Mouse (Mus musculus) neural tube, embryonic 12.5 days (tissue): ENCODE measurements at regions not wholly inside any gene's neighbourhood (a gene's known extent, or its start where the extent isn't known, plus 50 kb on each side); places are given as distances from the start of the nearest gene placed in this dataset.
A peak's percentile ranks its signal among the peaks of the same experiment; 100 is the strongest.

Experiments used
- ATAC-seq: fragments of 200-750 bp; cut with Nextera tagmentation; 2 replicates; pipeline ENCODE4 v1.8.0; 2017; ENCODE audit warnings: low read depth, mild to moderate bottlenecking, moderate TSS enrichment, moderate library complexity; ENCODE audit not compliant: low FRiP score
- H3K27ac ChIP-seq: fragments of 300-500 bp; sonication (generic); 2 replicates; pipeline ENCODE4 v1.5.1; 2016
- H3K27me3 ChIP-seq: fragments of 300-500 bp; sonication (generic); replicated peaks from 2 replicates; pipeline ENCODE4 v1.6.1; 2016; ENCODE audit warnings: mild to moderate bottlenecking
- H3K36me3 ChIP-seq: fragments of 300-500 bp; sonication (generic); 2 replicates; pipeline ENCODE4 v1.6.1; 2016; ENCODE audit warnings: mild to moderate bottlenecking
- H3K4me1 ChIP-seq: fragments of 300-500 bp; sonication (generic); 2 replicates; pipeline ENCODE4 v1.6.1; 2016
- H3K4me2 ChIP-seq: fragments of 300-500 bp; sonication (generic); replicated peaks from 2 replicates; pipeline ENCODE4 v1.6.1; 2016; ENCODE audit warnings: mild to moderate bottlenecking
- H3K4me3 ChIP-seq: fragments of 300-500 bp; sonication (generic); 2 replicates; pipeline ENCODE4 v1.5.1; 2016
- H3K9ac ChIP-seq: fragments of 300-500 bp; sonication (generic); 2 replicates; pipeline ENCODE4 v1.6.1; 2016; ENCODE audit warnings: mild to moderate bottlenecking
- H3K9me3 ChIP-seq: fragments of 300-500 bp; sonication (generic); 2 replicates; pipeline ENCODE4 v1.6.1; 2016; ENCODE audit warnings: mild to moderate bottlenecking
- WGBS: fragments of 180-500 bp; shearing (Covaris S2); methylation state at CpG from one replicate; pipeline ENCODE4 v1.1.7; 2016; 5-methylcytosine and 5-hydroxymethylcytosine counted together

- Histone ChIP-seq H3K9me3 (no peaks in the 10 kb centered on the region), H3K36me3 (no peaks in the 10 kb centered on the region), H3K9ac (no peak overlapping the region), H3K4me2 (no peak overlapping the region), H3K4me1 (peaks cover 8% of the 10 kb centered on the region; the same call in 1 of the 2 replicates), H3K27me3 (no peaks in the 10 kb centered on the region), H3K4me3 (no peak overlapping the region), H3K27ac (no peak overlapping the region)
- WGBS, result 91% methylated on average over 11 of the region's 11 CpGs
- no peak for ATAC-seq
These were observed 497.8 kb downstream of the Dcdc2c start for GRCm38 (mm10) chr12:28054444-28054843.

GRCm38 (mm10) chr12:28047989-28048388, 504.2 kb downstream of the Dcdc2c start:
- Histone ChIP-seq H3K9me3 (no peaks in the 10 kb centered on the region), H3K9ac (no peak overlapping the region), H3K36me3 (no peaks in the 10 kb centered on the region), H3K4me3 (no peak overlapping the region), H3K4me1 (no peaks in the 10 kb centered on the region), H3K27ac (no peak overlapping the region), H3K27me3 (no peaks in the 10 kb centered on the region), H3K4me2 (no peak overlapping the region)
- ATAC-seq, result no peak
- WGBS, result 85% methylated on average over 4 of the region's 4 CpGs

GRCm38 (mm10) chr12:28038161-28038911, 513.9 kb downstream of the Dcdc2c start:
- H3K36me3 ChIP-seq, result no peaks in the 10 kb centered on the region
- no peaks in the 10 kb centered on the region for H3K9me3 ChIP-seq
- no peak overlapping the region for H3K4me2 ChIP-seq
- H3K4me3 ChIP-seq, result no peak overlapping the region
- 82% methylated on average over 7 of the region's 7 CpGs for whole genome bisulfite sequencing
- no peak overlapping the region for H3K9ac ChIP-seq
- H3K27me3 ChIP-seq, result no peaks in the 10 kb centered on the region
- no peak for ATAC-seq
- H3K4me1 ChIP-seq, result no peaks in the 10 kb centered on the region
- no peak overlapping the region for H3K27ac ChIP-seq

GRCm38 (mm10) chr12:27999170-27999569, 553.0 kb downstream of the Dcdc2c start:
- no peak overlapping the region for H3K4me3 ChIP-seq
- 86% methylated on average over 2 of the region's 2 CpGs for WGBS
- no peaks in the 10 kb centered on the region for H3K36me3 ChIP-seq
- H3K4me2 ChIP-seq, result no peak overlapping the region
- H3K9ac ChIP-seq, result no peak overlapping the region
- H3K27ac ChIP-seq, result no peak overlapping the region
- ATAC-seq, result no peak
- no peaks in the 10 kb centered on the region for H3K27me3 ChIP-seq
- no peaks in the 10 kb centered on the region for H3K9me3 ChIP-seq
- no peaks in the 10 kb centered on the region for H3K4me1 ChIP-seq

GRCm38 (mm10) chr12:27992152-27992551, 560.0 kb downstream of the Dcdc2c start:
- H3K9me3 ChIP-seq, result no peaks in the 10 kb centered on the region
- no peaks in the 10 kb centered on the region for H3K36me3 ChIP-seq
- H3K27ac ChIP-seq, result no peak overlapping the region
- H3K4me2 ChIP-seq, result no peak overlapping the region
- H3K4me1 ChIP-seq, result no peaks in the 10 kb centered on the region
- H3K9ac ChIP-seq, result no peak overlapping the region
- no peaks in the 10 kb centered on the region for H3K27me3 ChIP-seq
- no peak for ATAC-seq
- H3K4me3 ChIP-seq, result no peak overlapping the region
- 77% methylated on average over 3 of the region's 3 CpGs for WGBS

- Histone ChIP-seq H3K27ac (no peak overlapping the region), H3K4me2 (no peak overlapping the region), H3K36me3 (no peaks in the 10 kb centered on the region), H3K4me3 (no peak overlapping the region), H3K27me3 (no peaks in the 10 kb centered on the region), H3K9ac (no peak overlapping the region), H3K9me3 (no peaks in the 10 kb centered on the region), H3K4me1 (no peaks in the 10 kb centered on the region)
- no peak for ATAC-seq
- WGBS, result 88% methylated on average over 3 of the region's 3 CpGs
These were observed 567.8 kb downstream of the Dcdc2c start for GRCm38 (mm10) chr12:27984261-27984841.

- Histone ChIP-seq H3K9me3 (no peaks in the 10 kb centered on the region), H3K4me2 (peak overlapping the region; percentile 10; the same call in 1 of the 2 replicates), H3K36me3 (no peaks in the 10 kb centered on the region), H3K27ac (no peak overlapping the region), H3K4me1 (peaks cover 12% of the 10 kb centered on the region), H3K27me3 (no peaks in the 10 kb centered on the region), H3K9ac (no peak overlapping the region), H3K4me3 (no peak overlapping the region)
- 32% methylated on average over 8 of the region's 8 CpGs for WGBS
- peak; percentile 37; the same call in 1 of the 2 replicates for ATAC-seq
These were observed 573.8 kb downstream of the Dcdc2c start for GRCm38 (mm10) chr12:27978257-27978931.

GRCm38 (mm10) chr12:27977548-27978256, 574.5 kb downstream of the Dcdc2c start:
- peaks cover 12% of the 10 kb centered on the region for H3K4me1 ChIP-seq
- H3K9me3 ChIP-seq, result no peaks in the 10 kb centered on the region
- H3K4me3 ChIP-seq, result no peak overlapping the region
- 58% methylated on average over 9 of the region's 9 CpGs for WGBS
- no peak overlapping the region for H3K9ac ChIP-seq
- no peak overlapping the region for H3K4me2 ChIP-seq
- H3K27ac ChIP-seq, result no peak overlapping the region
- no peak for ATAC-seq
- no peaks in the 10 kb centered on the region for H3K36me3 ChIP-seq
- no peaks in the 10 kb centered on the region for H3K27me3 ChIP-seq

- Histone ChIP-seq H3K4me3 (no peak overlapping the region), H3K9me3 (no peaks in the 10 kb centered on the region), H3K36me3 (no peaks in the 10 kb centered on the region), H3K4me1 (no peaks in the 10 kb centered on the region), H3K27ac (no peak overlapping the region), H3K4me2 (no peak overlapping the region), H3K27me3 (no peaks in the 10 kb centered on the region), H3K9ac (no peak overlapping the region)
- WGBS, result 52% methylated on average over 3 of the region's 3 CpGs
- ATAC-seq, result no peak
These were observed 589.3 kb downstream of the Dcdc2c start for GRCm38 (mm10) chr12:27962908-27963307.

- 41% methylated on average over 6 of the region's 6 CpGs for WGBS
- H3K4me2 ChIP-seq, result no peak overlapping the region
- 0 out of 2 replicates have a peak overlapping the region, but pooled peaks have one; percentile 10 for H3K27ac ChIP-seq
These were observed 592.1 kb downstream of the Dcdc2c start for GRCm38 (mm10) chr12:27960064-27960463.

GRCm38 (mm10) chr12:27947646-27948045, 604.6 kb downstream of the Dcdc2c start:
- H3K4me3 ChIP-seq, result no peak overlapping the region
- H3K9me3 ChIP-seq, result no peaks in the 10 kb centered on the region
- no peak overlapping the region for H3K4me2 ChIP-seq
- H3K27ac ChIP-seq, result no peak overlapping the region
- H3K36me3 ChIP-seq, result no peaks in the 10 kb centered on the region
- peaks cover 26% of the 10 kb centered on the region for H3K4me1 ChIP-seq
- ATAC-seq, result no peak
- no peak overlapping the region for H3K9ac ChIP-seq
- H3K27me3 ChIP-seq, result no peaks in the 10 kb centered on the region
- WGBS, result 70% methylated on average over 3 of the region's 3 CpGs

More at GRCm38 (mm10) chr12:27960064-27960463, 592.1 kb downstream of the Dcdc2c start:
- Histone ChIP-seq H3K36me3 (no peaks in the 10 kb centered on the region), H3K9me3 (no peaks in the 10 kb centered on the region), H3K4me1 (no peaks in the 10 kb centered on the region), H3K27me3 (no peaks in the 10 kb centered on the region), H3K4me3 (no peak overlapping the region), H3K9ac (no peak overlapping the region)
- no peak for ATAC-seq

GRCm38 (mm10) chr12:27946866-27947459, 604.6 kb upstream of the Sox11 start:
- peaks cover 26% of the 10 kb centered on the region for H3K4me1 ChIP-seq
- WGBS, result 40% methylated on average over 7 of the region's 7 CpGs
- no peaks in the 10 kb centered on the region for H3K9me3 ChIP-seq
- no peak overlapping the region for H3K4me2 ChIP-seq
- no peaks in the 10 kb centered on the region for H3K27me3 ChIP-seq
- no peak overlapping the region for H3K9ac ChIP-seq
- no peak for ATAC-seq
- H3K27ac ChIP-seq, result no peak overlapping the region
- no peaks in the 10 kb centered on the region for H3K36me3 ChIP-seq
- no peak overlapping the region for H3K4me3 ChIP-seq
